Mouse (Mus musculus): ENCODE results near the gene Galnt16.

Galnt16 gene

DNA sequence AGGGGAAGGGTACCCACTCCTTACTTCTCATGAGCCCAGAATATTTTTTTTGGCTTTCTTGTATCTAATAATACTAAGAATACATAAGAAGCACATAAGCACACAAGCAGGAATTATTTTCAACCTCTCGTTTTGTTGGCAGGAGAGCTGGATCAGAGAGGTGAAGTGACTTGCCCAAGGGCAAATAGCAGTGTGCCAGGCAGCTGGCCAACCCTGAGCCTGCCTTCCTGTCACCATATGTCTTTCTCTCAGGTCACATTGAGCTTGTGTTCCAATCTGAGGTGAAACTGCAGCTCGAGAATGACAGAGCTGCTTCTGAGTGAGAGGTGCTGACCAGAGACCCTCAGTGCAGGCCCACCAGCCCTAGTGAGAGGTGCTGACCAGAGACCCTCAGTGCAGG, 15.8 kb downstream of the Galnt16 start:
- peak; percentile 62 to 72 for DNase-seq

DNA sequence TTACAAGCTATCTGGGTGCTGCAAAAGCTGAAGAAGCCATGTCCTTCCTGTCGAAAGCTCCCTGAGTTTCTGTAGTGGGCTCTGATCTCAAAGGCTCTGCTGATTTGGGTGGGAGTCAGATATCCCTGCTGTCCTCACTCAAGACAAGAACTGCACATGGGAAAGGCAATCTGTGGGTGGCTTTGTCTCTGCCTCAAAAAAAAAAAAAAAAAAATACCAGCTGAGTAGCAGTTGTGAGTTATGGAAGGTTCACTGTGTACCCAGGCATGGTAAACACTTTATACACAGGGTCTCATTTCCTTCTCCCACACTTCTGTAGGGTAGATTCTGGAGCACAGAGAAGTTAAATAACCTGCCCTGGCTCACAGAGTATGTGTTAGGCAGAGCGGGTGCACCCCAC, 19.2 kb downstream of the Galnt16 start:
- no peak for DNase-seq

DNA sequence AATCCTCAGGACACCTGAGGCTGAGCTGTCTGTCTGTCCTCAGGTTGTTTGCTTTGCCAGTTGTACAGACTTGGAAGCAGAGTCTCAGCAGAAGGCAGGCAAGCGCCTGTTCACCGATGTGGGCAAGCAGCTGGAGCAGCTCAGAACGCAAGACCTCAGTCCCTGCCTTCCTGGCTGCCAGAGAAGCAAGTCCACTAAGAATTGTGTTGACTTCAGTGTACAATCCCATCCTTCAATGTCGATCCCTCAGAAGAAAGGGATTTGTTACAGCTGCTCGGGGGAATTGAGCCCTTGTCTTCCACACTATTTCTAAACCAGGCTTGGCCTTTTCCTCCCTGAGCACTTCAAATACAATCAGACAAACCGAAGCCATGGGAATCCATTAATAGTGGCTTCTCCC, 20.2 kb downstream of the Galnt16 start:
- DNase-seq, result no peak

DNA sequence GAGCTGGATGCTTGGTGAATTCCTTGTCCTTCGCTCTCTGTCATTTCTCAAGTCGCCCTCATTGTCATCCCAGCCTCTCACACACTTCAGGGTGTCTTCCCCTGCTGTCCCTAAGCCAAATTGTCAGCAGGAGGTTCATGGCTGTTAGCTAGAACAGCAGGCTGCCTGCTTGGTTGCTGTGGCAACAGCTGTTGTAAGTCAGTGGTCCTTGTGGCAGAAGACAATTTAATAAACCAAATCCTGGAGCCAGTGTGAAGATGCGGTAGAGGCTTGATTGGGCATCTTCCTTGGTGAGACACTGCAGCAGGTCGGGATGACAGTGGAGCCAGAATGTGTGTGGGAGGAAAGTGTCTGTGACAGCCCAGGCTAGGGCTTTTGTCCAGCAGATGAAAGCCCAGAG, 27.2 kb downstream of the Galnt16 start:
- peak; percentile 87 to 92 for DNase-seq

DNA sequence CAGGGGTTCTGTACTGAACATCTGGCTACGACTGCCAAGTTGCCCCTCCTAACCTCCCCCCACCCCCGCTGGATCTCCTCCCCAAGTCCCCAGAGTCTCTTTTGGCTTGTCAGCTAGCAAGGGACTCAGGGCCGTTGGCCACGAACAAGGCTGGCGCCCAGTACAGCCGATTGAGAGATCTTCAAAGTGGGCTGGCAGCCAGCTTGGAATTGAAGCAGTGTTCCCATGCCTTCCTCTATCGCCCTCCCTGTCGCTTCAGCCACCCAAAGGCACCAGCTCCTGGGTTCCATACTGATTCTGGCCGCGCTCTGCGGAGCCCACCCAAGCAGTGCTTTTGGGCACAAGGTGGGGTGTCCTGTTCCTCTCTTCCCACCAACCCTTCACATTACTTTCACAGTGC, 31.6 kb downstream of the Galnt16 start:
- DNase-seq, result peak; percentile 83 to 85

DNA sequence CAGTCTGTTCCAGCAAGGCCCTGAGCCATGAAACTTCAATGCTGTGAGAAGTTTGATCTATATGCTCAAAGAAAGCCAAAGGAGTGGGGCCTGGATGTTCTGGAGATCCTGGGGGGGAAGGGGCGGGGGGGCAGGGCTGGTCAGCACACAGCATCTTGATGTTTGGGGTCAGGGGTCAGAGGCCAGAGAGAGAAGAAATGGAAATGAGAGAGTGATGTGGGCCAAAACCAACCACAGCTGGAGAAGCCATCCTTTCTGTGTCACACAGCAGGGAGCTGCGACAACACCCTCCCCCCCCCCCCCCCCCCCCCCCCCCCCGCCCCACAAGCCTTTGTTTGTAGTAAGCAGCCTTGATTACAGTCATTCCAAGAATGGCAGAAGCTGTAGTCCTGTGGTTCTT, 35.1 kb downstream of the Galnt16 start:
- DNase-seq, result no peak

DNA sequence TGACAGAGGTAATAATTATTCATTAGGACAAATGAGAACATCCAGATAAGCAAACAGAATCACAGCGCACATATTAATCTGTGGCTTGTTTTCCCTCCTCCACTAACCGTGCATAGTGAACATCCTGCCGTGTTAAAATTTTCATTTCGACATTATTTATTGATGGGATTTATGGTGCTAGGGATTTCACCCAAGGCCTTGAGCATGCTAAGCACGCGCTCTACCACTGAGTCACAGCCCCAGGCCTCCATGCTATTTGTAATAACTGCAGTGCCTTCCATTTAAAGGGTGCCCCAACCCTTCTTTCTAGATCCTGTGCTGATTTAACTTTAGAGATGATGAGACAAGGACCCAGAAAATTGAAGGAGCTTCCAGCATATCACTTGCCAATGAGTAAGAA, 36.2 kb downstream of the Galnt16 start:
- DNase-seq, result no peak

DNA sequence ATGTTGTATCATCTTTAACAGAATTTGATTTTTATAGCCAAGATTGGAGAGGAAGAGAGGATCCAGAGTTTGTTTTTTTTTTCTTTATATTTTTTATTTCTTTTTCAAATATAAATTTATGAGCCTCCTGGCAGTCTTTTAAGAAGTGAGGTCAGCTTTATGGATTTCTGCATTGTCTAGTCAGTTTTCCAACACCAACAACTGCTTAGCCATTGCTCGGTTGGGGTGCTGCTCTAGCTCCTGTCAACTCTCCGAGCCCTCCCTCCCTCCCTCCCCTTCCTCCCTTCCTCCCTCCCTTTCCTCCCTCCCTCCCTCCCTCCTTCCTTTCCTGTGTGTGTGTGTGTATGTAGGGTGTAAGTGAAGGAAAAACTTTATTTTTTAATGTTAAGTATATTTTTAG, 43.8 kb downstream of the Galnt16 start:
- DNase-seq, result no peak

DNA sequence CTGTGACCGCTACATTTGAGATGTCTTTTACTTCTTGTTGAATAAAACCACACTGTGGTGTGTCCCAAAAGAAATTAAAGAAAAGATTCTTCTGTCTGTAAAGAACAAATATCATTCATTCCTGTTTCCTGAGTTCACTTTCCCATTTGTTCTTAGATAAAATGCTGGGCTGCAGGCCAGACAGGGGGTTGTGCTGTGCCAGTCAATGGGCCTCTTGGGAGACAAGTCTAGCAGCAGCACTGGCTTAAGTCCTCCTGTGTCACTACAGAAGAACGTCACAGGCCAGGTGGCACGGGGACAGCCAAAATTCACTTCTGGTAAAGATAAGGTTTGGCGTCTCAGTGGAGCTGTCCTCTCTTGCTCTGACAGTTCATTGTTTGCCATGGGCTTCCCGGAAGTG, 44.7 kb downstream of the Galnt16 start:
- peak in 1 of 2 experiments; percentile 25 for DNase-seq

DNA sequence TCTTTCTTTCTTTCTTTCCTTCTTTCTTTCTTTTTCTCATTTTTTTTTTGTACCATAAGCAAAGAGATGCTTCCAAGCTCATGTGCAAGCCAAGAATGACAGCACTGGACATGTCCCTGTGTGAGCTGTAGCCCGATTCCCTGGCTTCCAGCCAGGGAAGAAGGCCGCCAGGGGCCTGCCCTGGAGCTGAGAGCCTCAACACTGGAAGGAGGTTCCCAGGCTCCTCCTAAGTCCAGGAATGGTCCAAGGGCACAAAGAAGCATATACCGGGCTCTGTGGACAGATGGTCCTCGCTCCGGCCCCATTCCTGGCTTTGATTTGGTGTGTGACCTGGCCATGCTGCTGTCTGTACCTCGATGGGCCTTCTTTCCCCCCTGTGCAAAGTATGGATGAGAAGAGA, 46.9 kb downstream of the Galnt16 start:
- DNase-seq, result peak; percentile 38 to 59

DNA sequence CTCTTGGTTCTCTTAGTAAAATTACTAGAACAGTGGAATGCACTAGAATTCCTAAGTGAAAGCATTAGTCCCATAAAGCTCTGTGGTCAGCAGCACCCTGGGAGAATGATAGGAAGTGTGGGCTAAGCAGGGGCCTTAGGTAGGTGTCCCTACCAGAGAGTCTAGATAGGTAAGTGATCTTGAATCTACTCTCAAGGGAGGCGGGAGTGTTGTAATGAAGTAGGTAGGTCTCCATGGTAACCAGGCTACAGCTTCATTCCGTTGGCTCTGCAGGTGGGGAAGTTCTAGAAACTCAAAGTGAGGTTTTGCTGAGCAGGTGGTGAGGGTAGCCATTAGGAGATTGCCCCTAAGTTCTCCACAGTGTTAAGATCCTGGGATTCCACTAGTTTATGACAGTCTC, 47.7 kb downstream of the Galnt16 start:
- DNase-seq, result no peak

DNA sequence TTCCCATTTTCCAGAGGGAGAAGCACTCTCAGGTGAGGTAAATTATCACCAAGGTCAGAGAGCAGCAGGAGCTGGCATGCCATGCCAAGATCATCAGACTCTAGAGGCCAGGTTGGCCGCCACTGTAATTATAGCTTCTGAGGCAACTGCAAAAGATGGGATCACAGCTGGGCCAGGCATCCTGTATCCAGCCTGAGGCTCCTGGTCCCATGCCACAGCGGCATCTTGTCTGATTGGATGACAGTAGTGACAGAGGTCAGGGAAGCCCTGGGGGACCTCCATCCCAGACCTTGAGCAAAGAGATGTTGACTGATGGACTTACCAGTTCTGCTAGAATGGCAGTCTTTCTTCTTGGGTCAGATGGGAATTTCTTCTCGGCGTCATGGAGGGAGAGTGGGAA, 48.4 kb downstream of the Galnt16 start:
- DNase-seq, result peak; percentile 55 to 58

DNA sequence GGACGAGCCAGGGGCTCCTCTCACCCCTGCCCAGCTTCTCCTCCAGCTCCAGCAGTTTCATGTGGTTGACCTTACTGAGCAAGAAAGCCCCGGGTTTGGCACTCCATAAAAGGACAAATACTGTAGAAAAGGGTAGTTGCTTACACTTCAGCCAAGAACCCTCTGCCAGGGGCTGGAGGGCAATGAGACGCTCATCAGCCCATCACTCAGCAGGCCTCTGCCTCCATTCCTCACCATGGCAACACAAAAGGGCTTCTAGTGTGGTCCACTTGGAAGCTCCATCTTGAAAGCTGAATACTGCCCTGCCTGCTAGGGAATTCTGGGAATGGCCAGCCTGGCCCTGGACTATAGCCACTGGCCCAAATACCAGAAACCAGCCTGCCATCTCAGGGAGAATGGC, 49.3 kb downstream of the Galnt16 start:
- peak; percentile 59 to 71 for DNase-seq

DNA sequence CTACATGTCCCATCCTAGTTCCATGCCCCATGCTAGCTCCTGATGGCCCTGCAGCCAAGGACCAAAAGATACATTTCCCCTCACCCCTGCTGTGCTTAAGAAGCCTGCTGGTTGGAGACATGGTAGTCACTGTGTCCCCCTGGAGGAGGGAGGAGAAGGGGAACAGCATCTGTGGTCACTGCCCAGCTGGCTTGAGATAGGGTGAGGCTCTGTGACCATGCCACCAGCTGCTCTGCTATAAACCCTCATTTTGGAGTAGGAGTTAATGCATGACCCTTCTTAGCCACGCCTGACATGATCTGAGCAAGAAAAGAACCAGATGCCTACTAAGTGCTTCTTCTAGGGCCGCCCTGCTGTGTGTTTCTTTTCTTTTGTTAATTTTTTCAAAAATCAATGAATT, 51.5 kb downstream of the Galnt16 start:
- DNase-seq, result no peak

DNA sequence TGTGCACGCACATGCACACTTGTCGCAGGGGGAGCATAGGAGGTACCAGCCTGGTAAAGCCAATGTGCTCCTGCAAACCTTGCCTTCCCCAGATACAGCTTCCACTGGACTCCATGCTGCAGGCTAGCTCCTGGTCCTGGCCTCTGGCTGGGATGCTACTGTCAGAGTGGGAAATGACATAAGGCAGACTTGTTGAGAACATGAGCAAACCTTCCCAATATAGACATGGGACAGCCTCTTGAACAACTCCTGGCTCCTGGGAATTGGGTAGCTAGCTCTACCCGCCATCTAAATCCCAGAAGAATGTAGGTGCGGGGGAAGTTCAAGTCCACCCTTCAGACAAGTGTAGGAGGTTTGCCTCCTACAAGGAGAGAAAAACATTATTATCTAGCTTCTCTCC, 56.2 kb downstream of the Galnt16 start:
- no peak for DNase-seq

DNA sequence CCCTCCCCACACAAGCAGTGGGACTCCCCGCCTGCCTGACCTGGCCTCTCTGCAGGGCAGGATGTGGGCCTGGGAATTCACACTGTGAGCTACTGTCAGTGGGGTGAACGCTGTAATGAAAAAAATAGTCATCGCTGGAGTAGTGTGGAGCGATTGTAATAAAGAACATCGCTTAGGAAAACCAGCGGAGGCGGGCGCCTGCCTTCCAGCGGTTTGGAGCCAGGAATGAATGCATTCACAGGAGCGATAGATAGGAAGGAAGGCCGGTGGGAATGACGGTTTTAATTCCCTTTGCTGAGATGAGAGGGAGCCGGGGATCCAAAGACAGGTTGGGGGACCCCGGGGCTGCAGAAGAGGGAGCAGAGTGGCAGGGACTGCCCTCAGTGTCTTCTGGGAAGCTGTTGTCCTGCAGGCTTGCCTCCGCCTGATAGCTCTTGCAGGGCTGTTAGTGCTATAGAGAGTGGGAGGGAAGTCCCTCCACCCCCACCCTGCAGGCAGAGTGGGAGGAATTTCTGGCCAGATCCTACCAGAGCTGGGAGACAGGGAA, 56.8 kb downstream of the Galnt16 start:
- no peak for DNase-seq

DNA sequence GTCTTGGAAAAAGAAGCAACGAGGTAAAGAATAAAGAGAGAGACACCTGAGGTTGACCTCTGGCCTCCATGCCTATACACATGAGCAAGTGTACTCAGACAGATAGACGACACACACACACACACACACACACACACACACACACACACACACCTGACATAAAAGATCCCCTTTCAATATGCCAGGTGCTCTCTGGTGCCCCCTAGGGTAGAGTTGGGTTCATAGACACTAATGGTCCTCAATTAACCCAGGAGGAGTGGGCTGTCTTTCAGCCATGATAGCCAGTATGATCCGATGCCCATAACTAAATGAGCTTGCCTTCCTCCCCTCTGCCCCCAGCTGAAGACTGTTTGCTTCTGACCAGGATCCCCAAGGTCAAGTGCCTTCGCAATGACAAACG, 59.0 kb downstream of the Galnt16 start:
- peak; percentile 77 to 83 for DNase-seq

DNA sequence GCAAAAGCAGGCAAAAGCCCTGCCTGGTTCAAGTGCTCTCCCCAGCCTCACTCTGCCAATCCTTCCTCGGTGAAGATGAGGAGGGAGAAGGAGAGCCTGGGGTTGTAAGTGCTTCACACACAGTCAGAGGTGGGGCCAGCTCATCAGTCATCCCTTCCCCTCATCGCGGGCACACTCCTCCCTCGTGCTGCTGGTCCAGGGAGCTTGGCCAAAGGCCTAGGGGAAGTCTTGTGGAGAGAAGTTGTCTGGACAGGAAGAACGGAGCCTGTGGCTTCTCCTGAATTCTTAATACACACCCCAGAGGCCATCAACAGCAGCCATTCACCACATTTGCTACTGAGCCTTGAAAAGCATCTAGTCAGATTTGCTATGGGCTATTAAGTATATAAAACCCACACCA, 63.3 kb downstream of the Galnt16 start:
- DNase-seq, result peak in 1 of 2 experiments; percentile 38

DNA sequence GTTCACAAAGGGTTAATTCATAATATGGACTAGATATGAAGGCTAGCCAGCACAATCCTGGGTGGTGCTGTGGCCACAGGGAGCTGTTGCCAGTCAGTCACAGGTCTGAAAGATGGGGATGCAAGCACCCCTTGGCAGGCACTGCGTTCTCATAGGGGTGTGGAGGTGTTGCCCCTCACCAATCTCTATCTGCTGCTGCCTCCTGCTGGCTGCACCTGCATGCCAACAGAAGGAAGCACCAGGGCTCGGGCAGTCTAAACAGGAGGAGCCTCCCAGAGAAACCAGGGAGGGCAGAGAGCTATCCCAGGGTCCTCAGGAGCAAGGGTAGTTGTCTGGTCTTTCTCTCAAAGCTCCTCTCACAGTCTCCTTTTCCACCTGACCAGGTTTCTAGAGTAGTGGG, 66.9 kb downstream of the Galnt16 start:
- peak; percentile 44 to 63 for DNase-seq

DNA sequence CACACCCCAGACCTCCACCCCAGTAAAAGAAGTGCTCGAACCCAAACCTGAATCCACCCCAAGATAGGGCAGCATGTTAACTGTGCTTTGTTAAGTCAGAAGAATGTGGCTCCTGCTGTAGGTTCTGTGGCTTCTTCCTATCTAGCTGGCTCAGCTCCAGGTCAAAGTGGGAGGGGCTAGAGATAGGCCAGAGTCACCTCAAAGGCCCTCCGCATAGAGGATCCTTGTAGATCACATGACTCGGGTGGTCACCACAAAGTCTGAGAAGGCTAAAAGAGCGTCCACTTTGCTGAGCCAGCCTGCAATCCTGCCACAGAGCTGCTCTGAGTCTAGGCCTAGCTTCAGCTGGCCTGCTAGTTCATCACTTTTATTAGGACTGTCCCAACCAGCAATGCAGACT, 76.1 kb downstream of the Galnt16 start:
- no peak for DNase-seq

DNA sequence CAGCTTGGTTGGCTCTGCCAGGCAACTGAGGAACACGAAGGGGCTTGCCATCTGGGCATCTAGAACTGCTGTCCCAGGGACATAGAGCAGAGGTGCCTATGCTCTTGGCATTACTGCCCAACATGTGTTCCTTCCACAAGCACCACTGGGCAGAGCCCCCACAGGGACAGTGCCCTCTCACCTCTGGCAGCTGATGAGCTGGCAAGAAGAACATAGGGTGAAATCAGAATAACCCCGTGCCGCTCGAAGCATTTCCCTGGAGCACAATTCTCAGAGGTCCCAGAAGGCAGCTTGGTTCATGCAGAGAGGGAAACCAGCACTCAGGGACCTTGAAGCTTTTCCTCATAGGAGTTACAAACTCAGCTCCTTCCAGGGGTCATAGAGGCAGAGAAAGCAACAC, 76.7 kb downstream of the Galnt16 start:
- no peak for DNase-seq

DNA sequence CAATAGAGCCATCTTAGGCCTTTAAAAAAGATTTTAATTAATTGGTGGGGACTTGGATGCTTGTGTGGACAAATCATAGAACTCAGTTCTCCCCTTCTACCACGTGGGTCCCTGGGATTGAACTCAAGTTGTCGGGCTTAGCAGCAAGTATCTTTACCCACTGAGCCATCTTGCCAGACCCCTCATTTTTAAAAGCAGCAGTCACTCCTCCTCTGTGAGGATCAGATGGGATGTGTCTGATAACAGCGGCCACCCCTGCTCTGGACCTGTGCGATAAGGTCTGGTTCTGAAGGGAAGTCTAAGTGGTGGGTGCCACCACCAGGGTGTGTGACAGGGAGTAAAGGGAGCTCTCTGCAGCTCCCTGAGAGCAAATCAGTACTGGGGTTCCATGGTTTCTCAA, 77.5 kb downstream of the Galnt16 start:
- DNase-seq, result no peak

DNA sequence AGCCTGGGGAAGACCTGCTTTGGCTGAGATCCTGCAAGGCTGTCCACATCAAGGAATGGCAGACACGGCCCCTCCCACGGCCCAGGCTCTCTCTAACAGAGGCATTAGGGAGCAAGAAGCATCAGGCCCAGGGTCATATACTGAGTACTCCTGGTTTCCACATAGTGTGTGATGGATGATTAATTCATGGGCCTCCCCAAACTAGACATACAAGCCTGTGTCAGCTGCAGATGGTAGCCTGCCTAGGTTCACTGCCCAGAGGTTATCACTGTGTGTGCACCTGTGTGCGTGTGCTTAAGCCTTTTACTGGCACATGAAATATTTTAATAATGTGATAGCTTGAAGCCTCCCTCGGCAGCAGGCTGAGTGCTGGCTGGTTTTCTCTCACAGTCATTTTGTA, 77.9 kb downstream of the Galnt16 start:
- no peak for DNase-seq

DNA sequence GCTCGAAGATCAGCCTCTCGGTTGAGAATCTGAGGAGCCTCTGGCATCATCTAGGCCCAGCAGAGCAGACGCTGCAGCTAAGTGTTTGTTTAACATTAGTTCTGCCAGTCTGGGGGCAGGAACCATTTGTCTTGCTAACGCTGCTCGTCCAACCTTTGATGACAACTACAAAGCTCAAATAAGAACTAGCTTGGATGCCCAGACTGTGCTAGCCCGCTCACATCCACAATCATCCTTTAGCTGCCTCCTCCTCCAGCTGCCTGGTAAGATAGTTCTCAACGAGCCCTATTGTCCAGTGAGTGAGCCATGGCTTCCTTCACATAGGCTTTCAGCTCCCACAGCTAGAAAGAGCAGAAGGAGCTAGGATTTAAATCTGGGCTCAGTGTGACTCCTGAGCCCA, 80.2 kb downstream of the Galnt16 start:
- DNase-seq, result no peak

DNA sequence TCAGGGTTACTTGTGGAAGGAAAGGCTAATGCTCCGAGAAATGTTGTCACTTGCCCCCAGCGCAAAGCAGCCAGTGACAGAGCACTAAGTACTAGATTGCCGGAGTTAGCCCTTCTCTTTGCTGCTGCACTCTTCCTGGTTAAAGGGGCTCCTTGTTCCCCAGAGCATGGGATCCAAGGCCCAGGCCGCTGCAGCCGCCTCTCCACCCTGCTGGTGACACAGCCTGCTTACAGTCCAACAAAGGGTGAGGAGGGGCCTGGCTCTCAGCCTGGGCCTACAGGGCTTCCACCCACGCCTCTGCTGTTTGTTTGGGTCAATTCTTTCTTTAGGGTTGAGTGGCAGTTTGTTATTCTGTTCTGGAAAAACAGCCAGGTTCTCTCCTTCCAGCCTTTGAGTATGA, 80.7 kb downstream of the Galnt16 start:
- DNase-seq, result peak; percentile 48 to 67
